Mouse (Mus musculus) midbrain, embryonic 14.5 days (tissue): Measurements from ENCODE around the gene Gm20388. TPM values are rescaled to one million over a fixed set of nuclear protein-coding genes. Genes with fewer than 3 reads are reported as not detected.

ENCODE experiments used
- ATAC-seq: fragments of 200-750 bp; cut with Nextera tagmentation; 2 replicates; pipeline ENCODE4 v1.8.0; 2017; ENCODE audit warnings: moderate number of reproducible peaks, moderate library complexity; ENCODE audit not compliant: low FRiP score, low TSS enrichment
- DNase-seq: peaks from one replicate; pipeline ENCODE4 v3.0.0-alpha.2; 2015
- H3K27ac ChIP-seq: fragments of 300-500 bp; sonication (generic); replicated peaks from 2 replicates; pipeline ENCODE4 v1.5.1; 2014; ENCODE audit warnings: mild to moderate bottlenecking, low read depth, low read length, moderate library complexity
- H3K27me3 ChIP-seq: fragments of 300-500 bp; sonication (generic); 2 replicates; pipeline ENCODE4 v1.6.1; 2014; ENCODE audit warnings: low read length, control low read depth, mixed read lengths; ENCODE audit not compliant: control insufficient read depth, insufficient read depth
- H3K36me3 ChIP-seq: fragments of 300-500 bp; sonication (generic); 2 replicates; pipeline ENCODE4 v1.6.1; 2014; ENCODE audit warnings: low read length, control low read depth; ENCODE audit not compliant: control insufficient read depth, insufficient read depth
- H3K4me1 ChIP-seq: fragments of 300-500 bp; sonication (generic); 2 replicates; pipeline ENCODE4 v1.6.1; 2014; ENCODE audit warnings: mild to moderate bottlenecking, antibody characterized with exemption, low read length, control low read depth; ENCODE audit not compliant: control insufficient read depth, insufficient read depth
- H3K4me2 ChIP-seq: fragments of 300-500 bp; sonication (generic); 2 replicates; pipeline ENCODE4 v1.6.1; 2014; ENCODE audit warnings: mild to moderate bottlenecking, low read length, moderate library complexity
- H3K4me3 ChIP-seq: fragments of 300-500 bp; sonication (generic); replicated peaks from 2 replicates; pipeline ENCODE4 v1.5.1; 2014; ENCODE audit warnings: low read depth, low read length
- H3K9ac ChIP-seq: fragments of 300-500 bp; sonication (generic); replicated peaks from 2 replicates; pipeline ENCODE4 v1.6.1; 2014; ENCODE audit warnings: mild to moderate bottlenecking, low read length, moderate library complexity
- H3K9me3 ChIP-seq: fragments of 300-500 bp; sonication (generic); 2 replicates; pipeline ENCODE4 v1.6.1; 2016; ENCODE audit warnings: low read length, control low read depth, mixed read lengths; ENCODE audit not compliant: control insufficient read depth
- WGBS: fragments of 180-500 bp; shearing (Covaris S2); extraction: QIAGEN DNeasy Blood & Tissue Kit; methylation state at CpG from one replicate; pipeline ENCODE4 v1.1.7; 2014; 5-methylcytosine and 5-hydroxymethylcytosine counted together
- polyA plus RNA-seq: library from polyadenylated mRNA; unstranded; fragments of >200 nt; fragmentation: Nextera tagmentation; extraction: Ambion mirVana; gene quantifications from 2 replicates; pipeline ENCODE4 v1.2.1, GENCODE M21; 2014

The Gm20388 gene
- polyA plus RNA-seq, 1 experiment from 2014 or later: 4.1 TPM

DNA sequence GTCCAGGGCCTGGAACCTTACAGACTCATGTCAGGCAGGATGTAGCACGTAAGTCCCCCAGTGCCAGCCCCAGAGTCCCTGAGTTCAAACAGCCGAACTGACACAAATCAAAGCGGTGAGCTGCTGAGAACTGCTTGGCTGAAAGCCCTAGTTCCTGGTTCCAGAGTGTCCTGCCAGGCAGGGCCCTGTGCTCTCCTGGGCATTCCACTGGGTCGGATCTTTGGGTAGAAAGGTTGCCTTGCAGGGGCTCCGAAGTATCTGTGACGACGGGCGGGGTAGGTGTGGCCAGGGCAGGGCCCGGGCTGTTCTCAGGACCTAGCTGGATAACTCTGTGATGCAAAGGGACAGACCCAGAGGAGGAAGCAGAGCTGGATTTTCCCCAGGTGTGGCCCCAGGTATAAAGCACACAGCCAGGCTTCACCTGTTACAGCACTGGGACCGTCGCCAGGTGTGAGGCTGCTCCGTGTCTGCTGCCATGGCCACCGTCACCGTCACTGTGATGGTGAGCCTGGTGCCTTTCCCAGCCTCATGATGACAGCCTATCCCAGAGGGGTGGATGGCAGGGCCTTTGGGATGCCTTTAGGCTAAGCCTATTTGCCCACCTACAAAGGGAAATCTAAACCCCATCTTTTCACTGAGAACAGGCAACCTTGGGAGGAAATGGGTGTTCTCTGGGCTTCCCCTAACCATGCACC lies 2510.9 kb downstream of the Gm20388 start, which contains the start of gene Il17c:
Il17c (plus strand) TSS at position 645 of the 695 bp plus-strand sequence.
- Histone ChIP-seq H3K9me3 (no peaks in the 10 kb centered on the region), H3K4me3 (no peak within 1 kb of the TSS), H3K4me2 (no peak within 1 kb of the TSS), H3K36me3 (peaks cover 26% of the 10 kb centered on the region), H3K27ac (no peak within 1 kb of the TSS), H3K9ac (no peak within 1 kb of the TSS), H3K4me1 (no peaks in the 10 kb centered on the region), H3K27me3 (no peaks in the 10 kb centered on the region)
- DNase-seq (no peak), ATAC-seq (no peak)
- WGBS: 84% methylated on average over 14 of the region's 14 CpGs

DNA sequence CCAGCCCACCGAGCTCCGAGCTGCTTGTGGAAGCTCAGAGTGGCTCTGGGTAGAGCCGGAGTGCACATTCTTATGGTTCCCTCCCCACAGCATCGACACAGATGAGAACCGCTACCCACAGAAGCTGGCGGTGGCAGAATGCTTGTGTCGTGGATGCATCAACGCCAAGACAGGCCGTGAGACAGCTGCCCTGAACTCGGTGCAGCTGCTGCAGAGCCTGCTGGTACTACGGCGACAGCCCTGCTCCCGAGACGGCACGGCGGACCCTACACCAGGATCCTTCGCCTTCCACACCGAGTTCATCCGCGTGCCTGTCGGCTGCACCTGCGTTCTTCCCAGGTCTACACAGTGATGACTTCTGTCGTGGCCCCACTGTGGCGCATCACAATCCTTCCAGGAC lies 2512.6 kb downstream of the Gm20388 start:
- no peak for DNase-seq
- H3K27me3 ChIP-seq: no peaks in the 10 kb centered on the region
- H3K36me3 ChIP-seq: peaks cover 10% of the 10 kb centered on the region
- no peaks in the 10 kb centered on the region for H3K9me3 ChIP-seq
- no peak overlapping the region for H3K9ac ChIP-seq
- H3K4me3 ChIP-seq: no peak overlapping the region
- WGBS: 85% methylated on average over 24 of the region's 24 CpGs
- no peaks in the 10 kb centered on the region for H3K4me1 ChIP-seq
- no peak for ATAC-seq
- H3K27ac ChIP-seq: no peak overlapping the region
- no peak overlapping the region for H3K4me2 ChIP-seq

DNA sequence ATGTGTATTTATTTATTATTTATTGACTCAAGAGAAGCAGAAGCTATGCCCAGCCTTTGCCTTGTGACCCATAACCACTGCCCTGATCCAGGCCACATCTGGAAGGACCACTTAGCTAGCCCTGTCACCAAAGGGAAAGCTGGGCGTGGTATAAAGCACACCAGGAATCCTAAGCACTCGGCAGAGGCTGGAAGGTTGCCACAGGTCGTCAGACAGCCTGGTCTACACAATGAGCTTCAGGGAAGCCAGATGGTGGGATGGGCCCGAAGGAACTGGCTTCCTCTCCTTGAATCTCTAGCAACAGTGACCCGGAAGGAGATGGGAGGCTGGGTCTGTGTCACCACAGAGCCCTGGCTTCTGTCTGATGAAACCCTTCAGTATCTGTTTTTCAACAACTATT lies 2513.0 kb downstream of the Gm20388 start:
- H3K4me2 ChIP-seq: no peak overlapping the region
- no peaks in the 10 kb centered on the region for H3K9me3 ChIP-seq
- no peaks in the 10 kb centered on the region for H3K4me1 ChIP-seq
- H3K27me3 ChIP-seq: no peaks in the 10 kb centered on the region
- H3K9ac ChIP-seq: no peak overlapping the region
- H3K4me3 ChIP-seq: no peak overlapping the region
- H3K27ac ChIP-seq: no peak overlapping the region
- peaks cover 6% of the 10 kb centered on the region for H3K36me3 ChIP-seq
- WGBS: 61% methylated on average over 5 of the region's 5 CpGs
- DNase-seq (no peak), ATAC-seq (no peak)

DNA sequence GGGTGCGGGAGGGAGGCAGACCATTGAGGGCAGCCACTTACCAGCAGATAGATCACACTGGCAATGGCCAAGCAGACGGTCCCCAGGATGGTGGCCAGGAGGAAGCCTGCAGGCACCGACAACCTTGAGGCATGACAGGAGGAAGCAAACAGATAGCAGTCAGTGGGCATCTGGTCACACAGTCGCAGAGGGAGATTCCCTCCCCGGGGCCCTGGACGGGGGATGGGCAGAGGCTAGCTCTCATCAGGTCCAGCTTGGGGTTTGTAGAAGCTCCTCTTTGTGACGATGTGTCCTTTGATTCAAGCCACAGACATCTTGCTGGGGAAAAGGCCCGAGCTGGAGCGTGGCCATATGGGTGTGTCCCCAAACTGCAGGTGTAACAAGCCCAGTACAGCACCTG lies 2515.5 kb downstream of the Gm20388 start:
- Histone ChIP-seq H3K4me3 (no peak overlapping the region), H3K4me2 (no peak overlapping the region), H3K36me3 (no peaks in the 10 kb centered on the region), H3K9me3 (no peaks in the 10 kb centered on the region), H3K27me3 (no peaks in the 10 kb centered on the region), H3K4me1 (no peaks in the 10 kb centered on the region), H3K27ac (no peak overlapping the region), H3K9ac (no peak overlapping the region)
- WGBS: 82% methylated on average over 9 of the region's 9 CpGs
- ATAC-seq (no peak), DNase-seq (no peak)

DNA sequence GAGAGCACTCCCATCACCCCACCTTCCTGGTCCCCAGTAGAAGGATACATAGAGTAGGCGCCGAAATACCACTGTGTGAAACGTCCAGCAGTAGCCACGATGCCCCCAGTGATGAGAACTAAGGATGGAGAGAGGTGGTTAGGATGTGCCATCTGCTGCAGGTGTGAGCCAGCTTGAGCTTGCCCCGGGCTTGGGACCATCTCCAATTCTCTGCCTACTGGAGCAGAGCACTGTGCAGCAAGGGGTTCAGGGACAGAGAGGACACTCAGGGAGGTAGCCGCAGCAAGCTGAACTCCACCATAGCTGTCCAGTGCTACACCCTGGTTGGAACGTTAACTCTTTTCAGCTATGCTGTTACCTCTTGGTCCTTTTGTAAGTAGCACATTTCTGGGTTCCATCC lies 2517.0 kb downstream of the Gm20388 start:
- no peak for ATAC-seq
- H3K27ac ChIP-seq: no peak overlapping the region
- no peaks in the 10 kb centered on the region for H3K36me3 ChIP-seq
- WGBS: 90% methylated on average over 7 of the region's 7 CpGs
- no peaks in the 10 kb centered on the region for H3K27me3 ChIP-seq
- no peak for DNase-seq
- no peaks in the 10 kb centered on the region for H3K9me3 ChIP-seq
- H3K4me3 ChIP-seq: no peak overlapping the region
- no peak overlapping the region for H3K9ac ChIP-seq
- no peak overlapping the region for H3K4me2 ChIP-seq
- H3K4me1 ChIP-seq: peaks cover 7% of the 10 kb centered on the region

DNA sequence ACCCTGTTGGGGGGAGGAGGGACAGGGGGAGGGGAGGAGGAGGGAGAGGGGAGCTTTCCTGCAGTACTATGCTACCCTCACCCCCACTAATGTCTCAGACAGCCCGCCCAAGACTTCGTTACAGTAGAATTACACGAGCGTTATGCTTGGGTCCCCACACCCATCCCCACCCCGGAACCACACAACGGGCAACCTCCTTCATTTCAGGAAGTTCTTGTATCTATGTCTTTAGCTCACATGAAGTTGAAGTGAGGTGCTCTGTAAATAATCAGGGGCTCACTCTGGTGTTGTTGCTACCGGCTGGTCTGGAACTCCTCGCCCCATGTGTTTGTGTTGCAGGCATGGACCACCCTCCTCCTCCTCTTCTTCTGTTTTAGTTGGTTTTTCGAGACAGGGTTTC lies 2517.5 kb downstream of the Gm20388 start:
- 0 out of 2 replicates have a peak, but pooled peaks cover under 1% of the 10 kb centered on the region for H3K36me3 ChIP-seq
- H3K9me3 ChIP-seq: no peaks in the 10 kb centered on the region
- H3K4me2 ChIP-seq: no peak overlapping the region
- H3K9ac ChIP-seq: no peak overlapping the region
- ATAC-seq (no peak), DNase-seq (no peak)
- H3K4me1 ChIP-seq: peaks cover 10% of the 10 kb centered on the region
- no peaks in the 10 kb centered on the region for H3K27me3 ChIP-seq
- H3K4me3 ChIP-seq: no peak overlapping the region
- no peak overlapping the region for H3K27ac ChIP-seq
- 89% methylated on average over 9 of the region's 9 CpGs for WGBS

DNA sequence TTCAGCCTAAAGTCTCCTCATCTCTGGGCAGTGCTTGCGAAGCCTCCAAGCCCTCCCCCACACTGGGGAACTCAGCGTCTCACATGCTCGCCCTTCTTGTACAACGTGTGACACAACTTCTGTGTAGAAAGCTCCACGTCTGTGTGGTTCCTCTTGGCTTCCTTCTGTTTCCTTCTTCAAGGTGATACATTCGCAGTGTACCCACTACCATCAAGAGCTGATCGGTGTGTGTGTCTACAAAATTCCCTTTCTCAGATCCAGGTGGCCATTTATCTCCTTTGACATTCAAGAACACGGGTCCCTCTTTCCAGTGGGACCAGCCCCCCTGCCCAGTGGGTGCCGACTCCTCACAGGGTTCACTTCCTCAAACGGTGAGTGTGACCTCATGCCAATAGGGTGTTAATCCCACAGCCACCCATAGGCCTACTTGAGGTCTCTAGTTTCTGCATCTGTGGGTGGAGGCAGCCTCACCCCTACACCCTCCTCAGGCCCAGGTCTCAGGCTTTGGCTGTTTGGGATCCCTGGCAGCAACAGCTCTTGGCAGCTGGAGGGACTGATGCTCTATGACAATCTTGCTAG lies 2519.5 kb downstream of the Gm20388 start:
- Histone ChIP-seq H3K4me2 (no peak overlapping the region), H3K36me3 (peaks cover 19% of the 10 kb centered on the region), H3K27ac (no peak overlapping the region), H3K9ac (no peak overlapping the region), H3K4me1 (peaks cover 10% of the 10 kb centered on the region), H3K4me3 (no peak overlapping the region), H3K27me3 (no peaks in the 10 kb centered on the region), H3K9me3 (no peaks in the 10 kb centered on the region)
- DNase-seq: no peak
- WGBS: 85% methylated on average over 10 of the region's 10 CpGs
- ATAC-seq: no peak

DNA sequence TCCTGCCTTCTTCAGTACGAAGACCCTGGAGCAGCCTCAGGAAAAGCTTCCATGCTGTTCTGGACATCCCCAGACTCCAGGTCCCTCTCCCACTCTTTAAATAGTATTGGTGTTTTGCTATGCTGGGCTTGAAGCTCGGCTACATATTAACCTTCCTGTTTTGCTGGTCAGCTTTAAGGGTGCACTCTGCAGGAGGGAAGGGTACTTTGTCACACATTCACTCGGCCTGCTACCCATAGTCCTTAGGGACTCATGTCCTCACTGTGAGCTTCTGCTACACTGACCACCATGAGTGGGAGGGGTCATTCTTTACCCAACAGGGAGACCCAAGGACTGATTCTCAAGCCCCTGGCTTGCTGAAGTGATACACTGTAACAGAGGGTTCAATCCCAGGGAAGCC lies 2520.0 kb downstream of the Gm20388 start:
- Histone ChIP-seq H3K9me3 (no peaks in the 10 kb centered on the region), H3K27me3 (no peaks in the 10 kb centered on the region), H3K4me3 (no peak overlapping the region), H3K4me1 (peaks cover 10% of the 10 kb centered on the region), H3K36me3 (peaks cover 24% of the 10 kb centered on the region), H3K9ac (no peak overlapping the region), H3K4me2 (no peak overlapping the region), H3K27ac (no peak overlapping the region)
- WGBS: 83% methylated on average over 3 of the region's 3 CpGs
- DNase-seq: no peak
- no peak for ATAC-seq
